Mouse (Mus musculus): ENCODE measurements around the gene Gatad2a.

GRCm38 (mm10) chr8:69902163-69903062, 93.8 kb downstream of the Gatad2a start, which contains the start of the genes Tssk6, Ndufa13 and Yjefn3:
- TF ChIP-seq POLR2A (IDR thresholded peaks at IDR 0.05; ENCODE audit: borderline replicate concordance, insufficient read depth, low read length) (no peak), CTCF (IDR thresholded peaks at IDR 0.05; ENCODE audit: borderline replicate concordance, insufficient read depth, low read depth, low read length) (no peak)

All from cerebellum, adult 2 months (tissue).